ENCODE assay signal across 8 mouse cellular contexts in the genomic region with DNA sequence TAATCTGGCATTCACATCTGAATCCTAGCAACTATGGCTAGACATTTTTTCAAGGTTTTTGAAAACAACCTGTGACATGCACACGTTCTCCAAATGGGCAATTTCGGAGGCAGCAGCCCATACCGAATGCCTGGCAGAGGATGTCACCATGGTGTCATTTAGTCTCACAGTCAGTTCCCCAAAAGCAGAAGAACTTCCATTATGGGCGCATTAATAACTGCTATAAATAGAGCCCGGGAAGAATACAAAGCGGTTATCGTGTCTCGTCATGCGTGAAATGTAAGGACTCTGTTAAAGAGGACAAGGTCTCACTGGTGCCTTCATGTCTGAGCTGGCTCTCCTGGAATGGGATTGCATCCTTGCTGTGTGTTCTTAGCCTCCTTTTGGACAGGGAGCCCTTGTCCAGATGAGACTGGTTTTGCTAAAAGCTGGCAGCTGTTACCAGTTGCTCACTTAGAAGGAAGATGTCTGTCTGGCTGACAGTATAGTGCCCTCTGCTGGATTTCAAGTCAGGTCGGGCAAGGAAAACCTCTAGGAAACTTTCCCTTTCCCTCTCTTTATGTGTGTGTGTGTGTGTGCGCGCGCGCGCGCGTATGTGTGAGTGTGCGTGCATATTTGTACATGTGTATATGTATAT. TPM values are rescaled to one million over a fixed set of nuclear protein-coding genes. Genes with fewer than 3 reads are reported as not detected.
DNase-seq lines count a peak whose midpoint lies in the region; ATAC-seq and TF ChIP-seq lines count a peak whose summit lies in the region.

No protein-coding gene starts in this region.

- peak; percentile 2 for DNase-seq in cerebellum, adult 11 months
- peak; percentile 17 for DNase-seq in left cerebral cortex, postnatal 4 days
- no peak for DNase-seq in left cerebral cortex, postnatal 36 days (ENCODE audit: low spot score in 2 of 2)
- peak; percentile 75 for DNase-seq in NIH3T3 (ENCODE audit: low read depth)
- DNase-seq in embryonic facial prominence, embryonic 14.5 days (ENCODE audit: low spot score): peak; percentile 70
- no peak for DNase-seq in gastrocnemius, adult 8-10 months (ENCODE audit: low spot score in 2 of 2)
- DNase-seq in lung, adult 2 months: no peak

- no peaks in the 10 kb centered on the region for H3K4me1 ChIP-seq in embryonic facial prominence, embryonic 14.5 days (ENCODE audit: control insufficient read depth, insufficient read depth, low read length)
- H3K4me1 ChIP-seq in lung, adult 2 months (ENCODE audit: control insufficient read depth, insufficient read depth, low read length): 0 out of 2 replicates have a peak, but pooled peaks cover 2% of the 10 kb centered on the region

- H3K4me3 ChIP-seq in embryonic facial prominence, embryonic 14.5 days (ENCODE audit: low read depth, low read length): no peak overlapping the region
- H3K4me3 ChIP-seq in lung, adult 2 months (replicated peaks; ENCODE audit: extremely low read depth, low read depth, low read length): no peak overlapping the region

- TF ChIP-seq CTCF in lung, adult 2 months (IDR thresholded peaks at IDR 0.05; ENCODE audit: insufficient read depth, low read length): no peak

- H3K9me3 ChIP-seq in embryonic facial prominence, embryonic 14.5 days (ENCODE audit: control insufficient read depth, low read length): no peaks in the 10 kb centered on the region

- no peak overlapping the region for H3K27ac ChIP-seq in embryonic facial prominence, embryonic 14.5 days (replicated peaks; ENCODE audit: low read depth, low read length)

- no peak for TF ChIP-seq POLR2A in lung, adult 2 months (IDR thresholded peaks at IDR 0.05; ENCODE audit: borderline replicate concordance, extremely low read depth, low read depth, low read length)

- no peak overlapping the region for H3K9ac ChIP-seq in embryonic facial prominence, embryonic 14.5 days (ENCODE audit: low read depth, low read length)

- intact Hi-C loops in left cerebral cortex, postnatal 4 days (cut with DNase I): loop anchor here (10.0 kb wide), 1 partner anchor 310 kb away; no protein-coding TSS in a partner anchor
- intact Hi-C loops in left cerebral cortex, postnatal 36 days (cut with DNase I): loop anchor here (5.0 kb wide), 1 partner anchor 313 kb away; no protein-coding TSS in a partner anchor

- no peak for ATAC-seq in cerebellum, adult (ENCODE audit: insufficient number of reproducible peaks, low FRiP score, low TSS enrichment)
- ATAC-seq in embryonic facial prominence, embryonic 14.5 days (ENCODE audit: low read depth): 0 out of 2 replicates have a peak, but pooled peaks have one; percentile 37

- no peaks in the 10 kb centered on the region for H3K27me3 ChIP-seq in embryonic facial prominence, embryonic 14.5 days (replicated peaks; ENCODE audit: control insufficient read depth, insufficient read depth, low read length)

- WGBS in embryonic facial prominence, embryonic 14.5 days: 81% methylated on average over 18 of the region's 18 CpGs
- WGBS in lung, adult 2 months: 88% methylated on average over 18 of the region's 18 CpGs

- no peak overlapping the region for H3K4me2 ChIP-seq in embryonic facial prominence, embryonic 14.5 days (ENCODE audit: low read depth, low read length)

- no peaks in the 10 kb centered on the region for H3K36me3 ChIP-seq in embryonic facial prominence, embryonic 14.5 days (ENCODE audit: control insufficient read depth, insufficient read depth, low read length)

RNA-seq across cellular contexts. Expression of gene Syk, which starts 17.8 kb away (rescaled TPM):
- total RNA-seq in left cerebral cortex, postnatal 4 days (2021): 1 to 10 TPM; 5.0 to 5.3 TPM
- total RNA-seq in left cerebral cortex, postnatal 36 days (2021): 1 to 10 TPM; 3.5 to 3.6 TPM
- polyA plus RNA-seq in embryonic facial prominence, embryonic 14.5 days (2014; fragmentation: Nextera tagmentation; extraction: Ambion mirVana): 3.2 and 3.5 TPM in 2 replicates
- total RNA-seq in gastrocnemius, adult 8-10 months (2022): 1 to 10 TPM in 3 of 4 experiments, under 1 TPM in 1; 0.46 to 1.6 (median 1.3) TPM
- 15.7 and 19.7 TPM in 2 replicates for polyA plus RNA-seq in lung, adult 2 months (2012; rRNA removed)

RNA-seq across cellular contexts. Expression of gene Diras2, which starts 34.1 kb away (rescaled TPM):
- total RNA-seq in left cerebral cortex, postnatal 4 days (2021): 10 to 100 TPM; 77.9 to 80.1 TPM
- total RNA-seq in left cerebral cortex, postnatal 36 days (2021): 100 to 1,000 TPM; 158 to 220 TPM
- 0.67 and 0.80 TPM in 2 replicates for polyA plus RNA-seq in embryonic facial prominence, embryonic 14.5 days (2014; fragmentation: Nextera tagmentation; extraction: Ambion mirVana)
- under 1 TPM; 0.07 to 0.13 (median 0.10) TPM for total RNA-seq in gastrocnemius, adult 8-10 months (2022)
- 4.0 and 4.3 TPM in 2 replicates for polyA plus RNA-seq in lung, adult 2 months (2012; rRNA removed)

Comparison
In these comparisons a context has a peak if more than half of its experiments do, and no peak if none do; other contexts are left out.
1. DNase-seq: peak in cerebellum, adult 11 months (single experiment), left cerebral cortex, postnatal 4 days (single experiment), NIH3T3 (single experiment) and embryonic facial prominence, embryonic 14.5 days (single experiment); none in left cerebral cortex, postnatal 36 days (0 of 2), gastrocnemius, adult 8-10 months (0 of 2) and lung, adult 2 months (single experiment).
2. RNA of gene Diras2, which starts 34.1 kb away (total RNA-seq): 158 to 220 TPM in left cerebral cortex, postnatal 36 days and 77.9 to 80.1 TPM in left cerebral cortex, postnatal 4 days; 0.07 to 0.13 TPM in gastrocnemius, adult 8-10 months; every median in the first group is over 10 times any median in the second.